Mouse (Mus musculus) adrenal gland, adult 18-20 months (tissue): Measurements from ENCODE around the gene Ilk. TPM values are rescaled to one million over a fixed set of nuclear protein-coding genes. Genes with fewer than 3 reads are reported as not detected.
A peak's percentile ranks its signal among the peaks of the same experiment; 100 is the strongest.

ENCODE experiments used
- DNase-seq, 2 experiments: peaks; one replicate each; pipeline ENCODE4 v3.0.0; 2021 to 2022; ENCODE audit warnings: low spot score in 2 of 2
- total RNA-seq, 2 experiments: library from RNA; stranded (reverse); gene quantifications; 1 replicate in 1 of 2; 2 replicates in 1 of 2; pipeline ENCODE4 v1.2.3; 2021

Ilk gene
- total RNA-seq, 2 experiments from 2014 or later = 121 to 142 TPM

GRCm38 (mm10) chr7:105778553-105779265 is 42.3 kb downstream of the Ilk start:
- DNase-seq = no peak

DNA sequence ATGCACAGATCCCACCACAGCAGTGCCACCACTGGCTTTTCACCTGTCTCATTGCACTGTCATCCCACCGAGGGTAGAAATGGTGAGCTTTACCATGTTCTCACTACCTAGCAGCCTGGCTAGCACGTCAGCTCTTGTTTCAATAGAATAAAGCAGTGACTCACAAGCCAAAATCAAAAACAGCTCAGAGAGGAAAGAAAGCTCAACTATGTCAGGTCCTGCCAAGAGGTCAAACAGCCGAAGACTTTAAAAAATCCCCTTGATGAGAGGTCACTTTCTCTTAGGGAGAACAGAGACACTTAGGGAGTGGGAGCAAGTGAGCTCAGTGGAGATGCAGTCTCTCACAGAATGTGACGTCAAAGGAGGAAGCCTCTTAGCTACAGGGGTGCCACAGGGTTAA is 47.5 kb downstream of the Ilk start:
- DNase-seq = no peak

- no peak for DNase-seq
These were observed 48.2 kb downstream of the Ilk start for GRCm38 (mm10) chr7:105784556-105784955.

- no peak for DNase-seq
These were observed 50.3 kb downstream of the Ilk start for GRCm38 (mm10) chr7:105786506-105787284.

- peak in 1 of 2 experiments; percentile 12 for DNase-seq
These were observed 51.1 kb downstream of the Ilk start, which contains the start of gene Dchs1 for GRCm38 (mm10) chr7:105787285-105788140. TSS of gene Dchs1 (minus strand) at chr7:105787654.

- DNase-seq = no peak
These were observed 54.8 kb downstream of the Ilk start for GRCm38 (mm10) chr7:105791147-105791546.

Other genes with a start within 250 kb of the Ilk start
- gene Smpd1, start 182.2 kb upstream of the Ilk start, total RNA-seq = 10 to 100 TPM; 50.3 to 54.5 TPM
- 10 to 100 TPM; 14.3 to 15.7 TPM for gene Apbb1, start 154.9 kb upstream of the Ilk start, total RNA-seq
- gene Hpx, start 136.5 kb upstream of the Ilk start, total RNA-seq = under 1 TPM; 0.38 to 0.66 TPM
- gene Trim3, start 103.0 kb upstream of the Ilk start, total RNA-seq = 10 to 100 TPM; 25.0 to 31.6 TPM
- gene Timm10b, start 96.5 kb upstream of the Ilk start, total RNA-seq = 10 to 100 TPM; 83.2 to 98.0 TPM
- 10 to 100 TPM; 54.7 to 57.4 TPM for gene Arfip2, start 96.2 kb upstream of the Ilk start, total RNA-seq
- gene Gm45799, start 96.0 kb upstream of the Ilk start, total RNA-seq = 1 to 10 TPM; 5.1 to 7.2 TPM
- 1 to 10 TPM; 2.3 to 2.9 TPM for gene Dnhd1, start 85.8 kb upstream of the Ilk start, total RNA-seq
- 10 to 100 TPM; 21.5 to 25.0 TPM for gene Rrp8, start 793 bp downstream of the Ilk start, total RNA-seq
- gene Taf10, start 7.8 kb downstream of the Ilk start, total RNA-seq = 100 to 1,000 TPM; 206 to 214 TPM
- 100 to 1,000 TPM in 1 of 2 experiments, 10 to 100 TPM in 1; 91.0 to 112 TPM for gene Tpp1, start 15.6 kb downstream of the Ilk start, total RNA-seq
- 1 to 10 TPM; 4.5 to 4.6 TPM for gene Dchs1, start 51.1 kb downstream of the Ilk start, total RNA-seq
- 100 to 1,000 TPM; 155 to 199 TPM for gene Mrpl17, start 74.5 kb downstream of the Ilk start, total RNA-seq
- 10 to 100 TPM in 1 of 2 experiments, 1 to 10 TPM in 1; 4.3 to 31.6 TPM for gene Gm4070, start 217.4 kb downstream of the Ilk start, total RNA-seq